ENCODE assay signal across 9 mouse cellular contexts in the genomic region with DNA sequence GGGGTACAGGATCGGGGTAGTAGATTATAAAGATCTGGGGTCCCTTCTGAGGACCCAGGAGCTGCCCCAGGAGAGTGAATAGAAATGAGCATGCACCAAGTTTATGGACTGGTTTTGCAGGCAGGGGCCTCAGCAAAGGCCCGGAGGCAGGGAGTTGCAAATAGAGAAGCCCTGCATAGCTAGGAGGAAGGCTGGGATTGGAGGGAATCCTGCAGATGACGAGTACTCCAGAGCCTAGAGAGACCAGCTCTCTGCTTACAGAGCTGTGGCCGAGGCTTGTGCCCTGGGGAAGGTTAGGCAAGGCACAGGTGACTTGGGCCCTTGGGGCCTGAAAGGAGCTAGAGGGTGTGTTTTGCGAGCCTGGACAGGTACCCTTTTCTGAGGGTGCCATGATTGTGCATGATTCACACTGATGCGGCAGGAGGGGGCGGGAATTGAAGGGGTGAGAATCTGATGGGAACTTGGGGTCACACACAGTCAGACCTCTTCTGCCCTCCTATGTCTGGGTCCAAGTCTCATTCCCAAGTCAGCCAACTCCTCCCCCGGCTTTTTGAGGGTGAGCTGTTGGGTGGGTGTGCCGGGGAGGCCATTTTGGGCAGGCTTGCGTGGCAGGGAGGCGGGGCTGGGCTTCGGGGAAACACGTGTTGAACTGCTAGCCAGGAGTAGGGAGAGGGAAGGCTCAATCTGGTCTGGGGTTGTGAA. TPM values are rescaled to one million over a fixed set of nuclear protein-coding genes. Genes with fewer than 3 reads are reported as not detected.
DNase-seq lines count a peak whose midpoint lies in the region; ATAC-seq and TF ChIP-seq lines count a peak whose summit lies in the region.
"Had no signal": no experiment of that assay in that cellular context is flagged by ENCODE, and none has a peak within 500 bp of the region (broad histone marks: within the 10 kb centered on the region; RNA-seq: fewer than 3 reads in every experiment).

No protein-coding gene starts in this region.

- H3K9me3 ChIP-seq in midbrain, embryonic 10.5 days (replicated peaks), result no peaks in the 10 kb centered on the region

- peak; percentile 13 for DNase-seq in kidney, adult 9 months
- no peak for DNase-seq in kidney, adult 11 months
- peak; percentile 63 for DNase-seq in fibroblast of lung, adult 2 months (ENCODE audit: low read depth)
- peak; percentile 55 to 68 for DNase-seq in heart, postnatal 10 days
- DNase-seq in layer of hippocampus, postnatal 14 days (ENCODE audit: low spot score in 2 of 2), result peak; percentile 50 to 57
- DNase-seq in midbrain, embryonic 10.5 days (ENCODE audit: low spot score), result peak; percentile 70

- H3K4me1 ChIP-seq in midbrain, embryonic 10.5 days, result peaks cover 65% of the 10 kb centered on the region
- H3K4me1 ChIP-seq in testis, adult 2 months (ENCODE audit: control insufficient read depth, insufficient read depth, low read length), result peaks cover 43% of the 10 kb centered on the region

- H3K27ac ChIP-seq in midbrain, embryonic 10.5 days (replicated peaks), result peak overlapping the region; percentile 100
- H3K27ac ChIP-seq in testis, adult 2 months (ENCODE audit: control insufficient read depth, insufficient read depth, low read depth, low read length), result no peak overlapping the region

- TF ChIP-seq CTCF in testis, adult 2 months (IDR thresholded peaks at IDR 0.05; ENCODE audit: control insufficient read depth, insufficient read depth, insufficient replicate concordance, low read depth, low read length), result no peak

- peaks cover 18% of the 10 kb centered on the region for H3K27me3 ChIP-seq in midbrain, embryonic 10.5 days (ENCODE audit: low read depth, poor library complexity, severe bottlenecking)
- H3K27me3 ChIP-seq in testis, adult 2 months (ENCODE audit: control insufficient read depth, insufficient read depth, low read length), result no peaks in the 10 kb centered on the region
- H3K27me3 ChIP-seq: Patski had no signal

- H3K4me3 ChIP-seq in midbrain, embryonic 10.5 days, result peak overlapping the region; percentile 99
- peak overlapping the region; percentile 41 for H3K4me3 ChIP-seq in testis, adult 2 months (ENCODE audit: control insufficient read depth, low read depth, low read length)

- no peak for TF ChIP-seq POLR2A in testis, adult 2 months (IDR thresholded peaks at IDR 0.05; ENCODE audit: control insufficient read depth, low read depth, low read length)

- intact Hi-C loops in heart, postnatal 10 days (cut with DNase I), result loop anchor here (2.0 kb wide), 1 partner anchor 72 kb away; no protein-coding TSS in a partner anchor

- WGBS in midbrain, embryonic 10.5 days, result 12% methylated on average over 13 of the region's 13 CpGs

- peaks cover 56% of the 10 kb centered on the region for H3K36me3 ChIP-seq in midbrain, embryonic 10.5 days
- no peaks in the 10 kb centered on the region for H3K36me3 ChIP-seq in testis, adult 2 months (ENCODE audit: control insufficient read depth, insufficient read depth, low read length)

- ATAC-seq in granulocyte monocyte progenitor cell, adult 5-6 weeks (replicated peaks; ENCODE audit: poor library complexity, severe bottlenecking), result no peak
- ATAC-seq: Patski had no signal

RNA-seq across cellular contexts. Expression of a gene that starts 3.0 kb away (rescaled TPM):
- total RNA-seq in heart, postnatal 10 days (2021), result 100 to 1,000 TPM; 103 to 132 TPM
- 100 to 1,000 TPM; 304 to 311 TPM for total RNA-seq in layer of hippocampus, postnatal 14 days (2021)
- polyA plus RNA-seq in midbrain, embryonic 10.5 days (2016; fragmentation: Nextera tagmentation; extraction: Ambion mirVana), result 675 and 709 TPM in 2 replicates
- polyA plus RNA-seq in testis, adult 2 months (2012; rRNA removed), result 27.1 and 27.3 TPM in 2 replicates
- total RNA-seq in granulocyte monocyte progenitor cell, adult 5-6 weeks (2014; fragmentation: Nextera tagmentation), result not detected in 2 replicates
- total RNA-seq in granulocyte monocyte progenitor cell, adult 5-6 weeks (2017), result not detected in 2 replicates

RNA-seq across cellular contexts. Expression of a gene that starts 56.6 kb away (rescaled TPM):
- total RNA-seq in heart, postnatal 10 days (2021), result 1,000 to 10,000 TPM; 1,831 to 2,004 TPM
- 1,000 to 10,000 TPM; 3,650 to 3,993 TPM for total RNA-seq in layer of hippocampus, postnatal 14 days (2021)
- 12,690 and 13,877 TPM in 2 replicates for polyA plus RNA-seq in midbrain, embryonic 10.5 days (2016; fragmentation: Nextera tagmentation; extraction: Ambion mirVana)
- 1,383 and 1,491 TPM in 2 replicates for polyA plus RNA-seq in testis, adult 2 months (2012; rRNA removed)
- total RNA-seq in granulocyte monocyte progenitor cell, adult 5-6 weeks (2014; fragmentation: Nextera tagmentation), result 2,571 and 3,677 TPM in 2 replicates
- total RNA-seq in granulocyte monocyte progenitor cell, adult 5-6 weeks (2017), result 2,475 and 4,369 TPM in 2 replicates

Comparison
In these comparisons a context has a peak if more than half of its experiments do, and no peak if none do; other contexts are left out.
1. RNA of a gene that starts 3.0 kb away (total RNA-seq): 304 to 311 TPM in layer of hippocampus, postnatal 14 days and 103 to 132 TPM in heart, postnatal 10 days; not detected in granulocyte monocyte progenitor cell, adult 5-6 weeks; every median in the first group is over 10 times any median in the second.